Mouse (Mus musculus) myocyte (in vitro differentiated cells): Measurements from ENCODE around the gene Ap5z1. TPM values are rescaled to one million over a fixed set of nuclear protein-coding genes. Genes with fewer than 3 reads are reported as not detected.

Experiments
- H3K27me3 ChIP-seq: one replicate; pipeline ENCODE4 v1.6.1; 2011; ENCODE audit not compliant: control insufficient read depth, insufficient read depth, insufficient read length
- H3K36me3 ChIP-seq: one replicate; pipeline ENCODE4 v1.6.1; 2011; ENCODE audit not compliant: control insufficient read depth, insufficient read depth
- H3K4me2 ChIP-seq: one replicate; pipeline ENCODE4 v1.6.1; 2011; ENCODE audit warnings: low read depth, control low read depth
- H3K4me3 ChIP-seq: one replicate; pipeline ENCODE4 v1.5.1; 2011; ENCODE audit warnings: mild to moderate bottlenecking, control low read depth, moderate library complexity
- H3K79me2 ChIP-seq: one replicate; pipeline ENCODE4 v1.6.1; 2011; ENCODE audit not compliant: control insufficient read depth, insufficient read depth
- H3ac ChIP-seq: one replicate; pipeline ENCODE4 v1.6.1; 2011; ENCODE audit not compliant: control insufficient read depth, insufficient read length
- CEBPB ChIP-seq: IDR thresholded peaks from 2 replicates; pipeline ENCODE4 v1.6.1; 2011; ENCODE audit warnings: mild to moderate bottlenecking, moderate library complexity; ENCODE audit not compliant: poor library complexity, insufficient read depth, severe bottlenecking
- E2F4 ChIP-seq: IDR thresholded peaks from one replicate; pipeline ENCODE4 v1.6.1; 2011; ENCODE audit warnings: mild to moderate bottlenecking, control low read depth, moderate library complexity; ENCODE audit not compliant: insufficient read depth
- MAX ChIP-seq: IDR thresholded peaks from one replicate; pipeline ENCODE4 v1.6.1; 2011; ENCODE audit warnings: low read depth, mild to moderate bottlenecking, control low read depth
- MYOD1 ChIP-seq, 3 experiments: IDR thresholded peaks; one replicate each; pipeline ENCODE4 v1.6.1; 2011; ENCODE audit warnings: control low read depth in 2 of 3, low read depth in 2 of 3, mild to moderate bottlenecking in 2 of 3, moderate library complexity in 1 of 3; ENCODE audit not compliant: insufficient read length in 2 of 3, control insufficient read depth in 1 of 3
- MYOG ChIP-seq, 3 experiments: IDR thresholded peaks; one replicate each; pipeline ENCODE4 v1.6.1; 2011; ENCODE audit warnings: control low read depth in 2 of 3, low read depth in 2 of 3, mild to moderate bottlenecking in 2 of 3; ENCODE audit not compliant: insufficient read length in 2 of 3, control insufficient read depth in 1 of 3, insufficient read depth in 1 of 3
- POLR2A ChIP-seq: IDR thresholded peaks from one replicate; pipeline ENCODE4 v1.6.1; 2011; ENCODE audit warnings: low read depth, mild to moderate bottlenecking, control low read depth, moderate library complexity; ENCODE audit not compliant: insufficient read length
- POLR2AphosphoS2 ChIP-seq: IDR thresholded peaks from one replicate; pipeline ENCODE4 v1.6.1; 2011; ENCODE audit warnings: low read depth, control low read depth; ENCODE audit not compliant: insufficient read length
- REST ChIP-seq: IDR thresholded peaks from one replicate; pipeline ENCODE4 v1.6.1; 2011; ENCODE audit warnings: mild to moderate bottlenecking, control low read depth, moderate library complexity; ENCODE audit not compliant: insufficient read depth, insufficient read length
- SRF ChIP-seq: IDR thresholded peaks from one replicate; pipeline ENCODE4 v1.6.1; 2011; ENCODE audit warnings: low read depth; ENCODE audit not compliant: control insufficient read depth, insufficient read length
- TCF12 ChIP-seq: IDR thresholded peaks from one replicate; pipeline ENCODE4 v1.6.1; 2011; ENCODE audit warnings: mild to moderate bottlenecking, control low read depth; ENCODE audit not compliant: poor library complexity, insufficient read depth, severe bottlenecking
- TCF3 ChIP-seq: IDR thresholded peaks from one replicate; pipeline ENCODE4 v1.6.1; 2011; ENCODE audit warnings: low read depth, control low read depth; ENCODE audit not compliant: insufficient read length
- USF1 ChIP-seq: IDR thresholded peaks from one replicate; pipeline ENCODE4 v1.6.1; 2011; ENCODE audit warnings: low read depth, mild to moderate bottlenecking, control low read depth, moderate library complexity
- polyA plus RNA-seq: library from polyadenylated mRNA; unstranded; fragments of >200 nt; fragmentation: generic; extraction: Trizol; gene quantifications from one replicate; pipeline ENCODE4 v1.2.1, GENCODE M21; 2012; ENCODE audit warnings: missing spikeins

The Ap5z1 gene
- polyA plus RNA-seq, 1 experiment = 9.8 TPM

DNA sequence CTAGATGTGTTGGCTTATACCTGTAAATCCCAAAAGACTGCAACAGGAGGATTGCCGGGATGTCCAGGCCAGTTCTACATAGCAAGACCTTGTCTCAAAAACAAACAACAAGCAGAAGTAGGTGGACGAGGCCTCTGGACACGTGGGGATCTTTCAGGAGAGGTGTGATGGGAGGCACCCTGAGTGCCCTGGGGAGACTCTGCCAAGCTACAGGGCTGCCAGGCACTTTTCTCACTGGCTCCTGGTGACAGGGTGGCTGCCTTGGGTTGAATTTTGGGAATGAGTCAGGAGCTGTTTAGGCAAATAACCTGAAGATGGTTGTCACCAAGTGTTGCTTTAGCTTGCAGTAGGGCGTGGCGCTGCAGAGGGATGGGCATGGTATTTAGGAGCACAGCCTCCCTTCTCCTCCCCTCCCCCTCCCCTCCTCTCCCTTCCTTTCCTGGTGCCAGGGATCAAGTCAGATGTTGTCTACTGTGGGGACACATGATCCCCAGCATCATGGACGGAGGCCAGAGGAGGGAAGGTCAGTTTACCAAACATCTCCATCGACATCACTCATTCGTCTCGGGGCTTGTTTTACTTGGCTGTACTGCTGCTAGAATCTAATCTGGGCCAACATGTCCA, 31.8 kb upstream of the Ap5z1 start:
- H3K4me3 ChIP-seq = no peak overlapping the region
- TF ChIP-seq CEBPB (0 out of 2 replicates have a peak, but pooled peaks have one; percentile 53), USF1 (peak; percentile 8), TCF12 (no peak)
- peaks cover 19% of the 10 kb centered on the region for H3K79me2 ChIP-seq
- H3ac ChIP-seq = no peak overlapping the region
- no peaks in the 10 kb centered on the region for H3K36me3 ChIP-seq
- no peaks in the 10 kb centered on the region for H3K27me3 ChIP-seq
- H3K4me2 ChIP-seq = peak overlapping the region; percentile 22

DNA sequence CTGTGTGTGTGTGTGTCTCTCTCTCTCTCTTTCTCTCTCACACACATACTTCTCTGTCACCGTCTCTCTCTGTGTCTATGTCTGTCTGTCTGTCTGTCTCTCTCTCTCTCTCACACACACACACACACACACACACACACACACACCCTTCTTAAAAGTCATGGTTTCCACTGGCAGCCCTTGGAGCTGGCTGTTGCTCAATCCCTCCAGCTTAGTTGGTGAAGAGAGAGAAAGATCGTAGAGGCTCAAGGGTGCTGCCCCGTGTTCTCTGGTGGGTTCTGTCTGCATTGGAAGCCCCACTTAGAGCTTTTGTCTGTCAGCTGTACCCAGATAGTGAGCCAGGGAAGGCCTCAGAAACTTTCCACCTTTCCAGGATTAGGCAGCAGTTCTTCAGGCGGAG, 31.0 kb upstream of the Ap5z1 start:
- Histone ChIP-seq H3K4me3 (no peak overlapping the region), H3K36me3 (no peaks in the 10 kb centered on the region), H3K27me3 (no peaks in the 10 kb centered on the region), H3K4me2 (peak overlapping the region; percentile 22), H3ac (no peak overlapping the region), H3K79me2 (peaks cover 22% of the 10 kb centered on the region)
- TF ChIP-seq POLR2A = no peak
- TF ChIP-seq TCF3 = no peak
- TF ChIP-seq MYOD1 (IDR thresholded peaks at IDR 0.05; ENCODE audit: control insufficient read depth in 1 of 3, insufficient read length in 2 of 3, low read depth in 2 of 3) = no peak
- no peak for TF ChIP-seq TCF12
- no peak for TF ChIP-seq USF1
- TF ChIP-seq MYOG (IDR thresholded peaks at IDR 0.05; ENCODE audit: control insufficient read depth in 1 of 3, insufficient read depth in 1 of 3, insufficient read length in 2 of 3, low read depth in 2 of 3) = no peak
- TF ChIP-seq MAX = no peak
- no peak for TF ChIP-seq POLR2AphosphoS2
- TF ChIP-seq E2F4 = no peak
- TF ChIP-seq CEBPB = no peak
- no peak for TF ChIP-seq REST
- no peak for TF ChIP-seq SRF

DNA sequence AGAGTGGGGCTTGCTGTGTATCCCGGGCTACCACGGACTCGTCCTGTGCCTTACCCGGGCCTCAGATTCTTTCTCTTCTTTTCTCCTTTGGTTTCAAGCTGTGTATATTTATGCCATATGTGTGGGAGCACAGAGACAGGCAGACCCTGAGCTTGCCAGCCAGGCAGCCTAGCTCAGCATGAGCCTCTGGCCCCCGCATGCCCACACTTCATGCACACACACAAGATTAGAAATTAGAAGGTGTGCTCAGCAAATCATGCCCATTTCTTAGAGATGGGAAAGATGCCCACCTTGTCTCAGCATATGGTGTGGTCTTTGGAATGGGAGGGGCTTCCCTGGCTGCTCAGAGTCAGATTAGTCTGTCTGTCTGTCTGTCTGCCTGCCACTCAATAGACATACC, 29.7 kb upstream of the Ap5z1 start:
- H3K36me3 ChIP-seq = no peaks in the 10 kb centered on the region
- peaks cover 12% of the 10 kb centered on the region for H3K79me2 ChIP-seq
- TF ChIP-seq TCF12 (no peak), MYOG (IDR thresholded peaks at IDR 0.05; ENCODE audit: control insufficient read depth in 1 of 3, insufficient read depth in 1 of 3, insufficient read length in 2 of 3, low read depth in 2 of 3) (no peak), POLR2AphosphoS2 (no peak)
- no peak overlapping the region for H3K4me2 ChIP-seq
- no peaks in the 10 kb centered on the region for H3K27me3 ChIP-seq
- H3K4me3 ChIP-seq = no peak overlapping the region
- no peak overlapping the region for H3ac ChIP-seq

DNA sequence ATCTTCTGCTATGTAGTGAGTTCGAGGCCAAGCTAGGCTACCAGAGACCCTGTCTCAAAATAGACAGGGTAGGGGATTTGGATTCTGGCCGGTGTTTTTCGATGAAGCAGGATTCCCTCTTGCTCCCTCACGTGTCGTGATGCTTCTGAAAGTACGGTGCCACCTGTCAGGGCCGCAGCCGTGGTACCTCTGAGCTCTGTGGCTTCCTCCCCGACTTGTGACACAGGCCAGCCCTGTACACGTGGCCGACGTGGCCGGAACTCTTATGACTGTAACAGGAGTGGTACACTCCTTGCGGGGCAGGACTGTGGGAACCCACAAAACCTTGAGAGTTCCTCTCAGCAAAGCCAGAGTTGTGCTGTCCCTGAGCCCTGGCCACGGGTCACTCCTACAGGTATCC, 28.0 kb upstream of the Ap5z1 start:
- Histone ChIP-seq H3K79me2 (peaks cover 5% of the 10 kb centered on the region), H3ac (no peak overlapping the region), H3K4me2 (no peak overlapping the region), H3K4me3 (no peak overlapping the region), H3K27me3 (no peaks in the 10 kb centered on the region), H3K36me3 (no peaks in the 10 kb centered on the region)
- TF ChIP-seq REST (no peak), MAX (no peak), POLR2AphosphoS2 (no peak), CEBPB (no peak), TCF3 (no peak), MYOG (IDR thresholded peaks at IDR 0.05; ENCODE audit: control insufficient read depth in 1 of 3, insufficient read depth in 1 of 3, insufficient read length in 2 of 3, low read depth in 2 of 3) (no peak), TCF12 (no peak), USF1 (no peak), SRF (no peak), POLR2A (no peak), E2F4 (no peak), MYOD1 (IDR thresholded peaks at IDR 0.05; ENCODE audit: control insufficient read depth in 1 of 3, insufficient read length in 2 of 3, low read depth in 2 of 3) (no peak)

DNA sequence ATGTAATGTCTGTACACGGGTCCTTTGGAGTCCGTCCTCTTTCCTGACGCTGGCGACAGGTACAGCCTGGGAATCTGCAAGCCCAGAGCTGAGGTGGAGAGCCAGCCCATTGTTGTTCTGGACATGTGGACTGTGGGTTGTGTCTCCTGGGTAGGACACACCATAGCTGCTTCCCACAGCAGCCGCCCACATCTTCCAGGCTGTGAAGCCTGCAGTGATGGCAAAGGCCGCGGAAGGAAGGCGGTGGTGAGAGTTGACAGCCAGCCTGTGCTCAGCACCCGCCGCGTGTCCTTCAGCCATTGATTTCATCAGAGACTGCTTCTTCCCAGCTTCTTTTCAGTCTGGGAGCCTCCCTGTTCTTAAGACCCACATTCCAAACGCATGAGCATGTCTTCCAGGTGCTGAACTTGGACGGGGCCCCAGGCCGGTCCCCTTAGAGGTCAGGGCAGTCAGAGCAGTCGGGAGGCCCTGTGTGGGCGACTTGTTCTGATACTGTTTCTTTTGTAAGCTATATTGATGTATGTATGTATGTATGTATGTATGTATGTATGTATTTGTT, 25.3 kb upstream of the Ap5z1 start:
- H3K4me3 ChIP-seq = no peak overlapping the region
- H3ac ChIP-seq = no peak overlapping the region
- H3K79me2 ChIP-seq = peaks cover 7% of the 10 kb centered on the region
- H3K4me2 ChIP-seq = no peak overlapping the region
- no peaks in the 10 kb centered on the region for H3K36me3 ChIP-seq
- no peak for TF ChIP-seq E2F4
- no peak for TF ChIP-seq TCF12
- no peak for TF ChIP-seq POLR2AphosphoS2
- TF ChIP-seq SRF = no peak
- TF ChIP-seq CEBPB = no peak
- no peak for TF ChIP-seq TCF3
- TF ChIP-seq REST = no peak
- TF ChIP-seq USF1 = no peak
- no peak for TF ChIP-seq MYOG (IDR thresholded peaks at IDR 0.05; ENCODE audit: control insufficient read depth in 1 of 3, insufficient read depth in 1 of 3, insufficient read length in 2 of 3, low read depth in 2 of 3)
- TF ChIP-seq MYOD1 (IDR thresholded peaks at IDR 0.05; ENCODE audit: control insufficient read depth in 1 of 3, insufficient read length in 2 of 3, low read depth in 2 of 3) = no peak
- no peak for TF ChIP-seq POLR2A
- no peak for TF ChIP-seq MAX
- no peaks in the 10 kb centered on the region for H3K27me3 ChIP-seq
